Mouse (Mus musculus): Measurements from ENCODE around the gene Cdkl4. TPM values are rescaled to one million over a fixed set of nuclear protein-coding genes. Genes with fewer than 3 reads are reported as not detected.

Gene Cdkl4
- polyA plus RNA-seq, 1 experiment from 2014 or later, result 1.5 TPM

GRCm38 (mm10) chr17:80477679-80478078, 99.9 kb downstream of the Cdkl4 start:
- H3K4me2 ChIP-seq (ENCODE audit: low read depth, low read length, severe bottlenecking), result no peak overlapping the region
- 87% methylated on average over 2 of the region's 2 CpGs for WGBS
- no peaks in the 10 kb centered on the region for H3K9me3 ChIP-seq (ENCODE audit: control insufficient read depth, low read length)
- no peak overlapping the region for H3K9ac ChIP-seq (ENCODE audit: low read length)
- no peaks in the 10 kb centered on the region for H3K27me3 ChIP-seq (ENCODE audit: control insufficient read depth, insufficient read depth, low read length)
- no peak for DNase-seq (ENCODE audit: low spot score)
- peaks cover 8% of the 10 kb centered on the region for H3K4me1 ChIP-seq (replicated peaks; ENCODE audit: control insufficient read depth, insufficient read depth, low read length)
- H3K36me3 ChIP-seq (ENCODE audit: control insufficient read depth, insufficient read depth, low read length), result no peaks in the 10 kb centered on the region; the same call in 1 of the 2 replicates
- H3K4me3 ChIP-seq (ENCODE audit: low read depth, low read length), result no peak overlapping the region
- no peak for ATAC-seq (replicated peaks; ENCODE audit: low FRiP score)
- no peak overlapping the region for H3K27ac ChIP-seq (ENCODE audit: low read depth, low read length)

GRCm38 (mm10) chr17:80476496-80476895, 101.1 kb downstream of the Cdkl4 start:
- Histone ChIP-seq H3K4me1 (replicated peaks; ENCODE audit: control insufficient read depth, insufficient read depth, low read length) (peaks cover 6% of the 10 kb centered on the region; the same call in 1 of the 2 replicates), H3K9ac (ENCODE audit: low read length) (no peak overlapping the region), H3K36me3 (ENCODE audit: control insufficient read depth, insufficient read depth, low read length) (no peaks in the 10 kb centered on the region; the same call in 1 of the 2 replicates), H3K27ac (ENCODE audit: low read depth, low read length) (no peak overlapping the region), H3K27me3 (ENCODE audit: control insufficient read depth, insufficient read depth, low read length) (no peaks in the 10 kb centered on the region), H3K9me3 (ENCODE audit: control insufficient read depth, low read length) (no peaks in the 10 kb centered on the region), H3K4me2 (ENCODE audit: low read depth, low read length, severe bottlenecking) (no peak overlapping the region), H3K4me3 (ENCODE audit: low read depth, low read length) (no peak overlapping the region)
- WGBS, result 90% methylated on average over 4 of the region's 4 CpGs
- no peak for ATAC-seq (replicated peaks; ENCODE audit: low FRiP score)
- no peak for DNase-seq (ENCODE audit: low spot score)

Other genes starting within 250 kb of the Cdkl4 start
- gene Gm10190, start 204.3 kb downstream of the Cdkl4 start, polyA plus RNA-seq (2014; fragmentation: Nextera tagmentation; extraction: Ambion mirVana), result 2.3 TPM in 1 of 2 replicates, not detected in the other
- gene Sos1, start 97.4 kb downstream of the Cdkl4 start, polyA plus RNA-seq (2014; fragmentation: Nextera tagmentation; extraction: Ambion mirVana), result 8.8 and 11.0 TPM in 2 replicates
- 26.6 and 28.1 TPM in 2 replicates for gene Map4k3, start 150.7 kb upstream of the Cdkl4 start, polyA plus RNA-seq (2014; fragmentation: Nextera tagmentation; extraction: Ambion mirVana)